Mouse (Mus musculus) heart, adult 2 months (tissue): ENCODE data around the gene Olfr70. TPM values are rescaled to one million over a fixed set of nuclear protein-coding genes. Genes with fewer than 3 reads are reported as not detected.

Source experiments
- DNase-seq, 2 experiments: peaks; one replicate each; pipeline ENCODE4 v3.0.0; 2021
- H3K27ac ChIP-seq: fragments of 200-600 bp; 2 replicates; pipeline ENCODE4 v1.8.1; 2022
- H3K27me3 ChIP-seq: fragments of 200-500 bp; 2 replicates; pipeline ENCODE4 v1.6.1; 2012; ENCODE audit warnings: mild to moderate bottlenecking, low read length, inconsistent platforms, mixed read lengths; ENCODE audit not compliant: control insufficient read depth, insufficient read depth
- H3K36me3 ChIP-seq: fragments of 200-500 bp; 2 replicates; pipeline ENCODE4 v1.6.1; 2012; ENCODE audit warnings: low read length, inconsistent platforms; ENCODE audit not compliant: control insufficient read depth, insufficient read depth
- H3K4me1 ChIP-seq: fragments of 200-500 bp; 2 replicates; pipeline ENCODE4 v1.6.1; 2011; ENCODE audit warnings: low read length; ENCODE audit not compliant: control insufficient read depth, insufficient read depth
- H3K4me3 ChIP-seq: fragments of 200-600 bp; 2 replicates; pipeline ENCODE4 v1.8.1; 2022
- H3K79me2 ChIP-seq: fragments of 200-500 bp; replicated peaks from 2 replicates; pipeline ENCODE4 v1.6.1; 2012; ENCODE audit warnings: mild to moderate bottlenecking, inconsistent platforms, low read length, moderate library complexity, mixed read lengths; ENCODE audit not compliant: control insufficient read depth, insufficient read depth
- H3K9ac ChIP-seq: fragments of 200-500 bp; 2 replicates; pipeline ENCODE4 v1.6.1; 2012; ENCODE audit warnings: low read depth, mild to moderate bottlenecking, control low read depth, inconsistent platforms, low read length, mixed read lengths
- CTCF ChIP-seq: fragments of 200-600 bp; IDR thresholded peaks from 2 replicates; pipeline ENCODE4 v1.8.1; 2022; ENCODE audit warnings: antibody characterized with exemption, mild to moderate bottlenecking, moderate library complexity
- EP300 ChIP-seq: fragments of 200-500 bp; IDR thresholded peaks from 2 replicates; pipeline ENCODE4 v1.6.1; 2011; ENCODE audit warnings: low read depth, low read length, control low read depth; ENCODE audit not compliant: insufficient read depth
- POLR2A ChIP-seq: fragments of 200-500 bp; IDR thresholded peaks from 2 replicates; pipeline ENCODE4 v1.6.1; 2011; ENCODE audit warnings: mild to moderate bottlenecking, low read depth, low read length, control low read depth; ENCODE audit not compliant: insufficient read depth
- WGBS: fragments of 180-500 bp; shearing (Covaris S2); methylation state at CpG from one replicate; pipeline ENCODE4 v1.1.7; 2018; 5-methylcytosine and 5-hydroxymethylcytosine counted together
- intact Hi-C: fragments of 180-260 bp; cut with DNase I; formaldehyde crosslinking; loops from one replicate; pipeline ENCODE4 v1.15.1; 2025
- polyA plus RNA-seq: library from polyadenylated mRNA; depleted of rRNA; stranded (reverse); fragments of >200 nt; gene quantifications from 2 replicates; pipeline ENCODE4 v1.2.3, GENCODE M21; 2012
- total RNA-seq, 2 experiments: library from RNA; stranded (reverse); gene quantifications; 2 replicates each; pipeline ENCODE4 v1.2.3; 2021

Gene Olfr70
- total and polyA plus RNA-seq, 3 experiments, result not detected

DNA sequence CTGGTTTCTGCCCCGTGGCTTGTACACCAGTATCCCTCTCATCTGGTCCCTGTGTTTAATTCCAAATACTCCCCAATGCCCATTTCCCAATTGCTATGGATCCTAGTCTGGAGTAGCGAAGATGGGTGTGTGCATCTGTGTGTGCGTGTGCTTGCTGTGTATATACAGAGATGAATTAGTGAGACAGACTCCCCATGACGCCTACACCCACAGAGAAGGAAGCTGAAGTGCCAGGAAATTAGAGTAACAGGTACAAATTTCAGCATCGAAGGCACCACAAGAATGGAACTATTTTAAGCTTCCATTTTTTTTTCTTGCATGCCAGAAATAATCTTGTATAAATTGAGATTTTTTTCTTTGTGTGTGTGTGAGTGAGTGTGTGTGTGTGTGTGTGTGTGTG is 9.6 kb downstream of the Olfr70 start:
- DNase-seq, result no peak
- 66% methylated on average over 5 of the region's 5 CpGs for WGBS
- Histone ChIP-seq H3K9ac (no peak overlapping the region), H3K79me2 (no peaks in the 10 kb centered on the region), H3K4me3 (no peak overlapping the region), H3K27ac (no peak overlapping the region), H3K4me1 (peaks cover 6% of the 10 kb centered on the region), H3K27me3 (no peaks in the 10 kb centered on the region), H3K36me3 (no peaks in the 10 kb centered on the region)
- intact Hi-C loops, result no loop called here
- TF ChIP-seq POLR2A, result no peak

DNA sequence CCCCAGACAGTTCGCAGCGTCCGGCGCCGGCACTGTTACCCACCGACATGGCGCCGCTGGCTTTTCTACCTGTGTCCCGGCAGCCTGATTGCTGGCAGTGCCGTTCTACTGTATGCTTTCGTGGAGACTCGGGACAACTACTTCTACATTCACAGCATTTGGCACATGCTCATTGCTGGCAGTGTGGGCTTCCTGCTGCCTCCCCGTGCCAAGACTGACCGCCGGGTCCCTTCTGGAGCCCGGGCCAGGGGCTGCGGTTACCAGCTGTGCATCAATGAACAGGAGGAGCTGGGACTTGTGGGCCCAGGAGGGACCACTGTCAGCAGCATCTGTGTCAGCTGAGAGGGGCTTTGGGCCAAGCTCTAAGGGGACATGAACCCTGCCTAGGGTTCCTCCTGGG is 10.6 kb downstream of the Olfr70 start:
- TF ChIP-seq CTCF (no peak), POLR2A (no peak), EP300 (no peak)
- H3K36me3 ChIP-seq, result no peaks in the 10 kb centered on the region
- H3K9ac ChIP-seq, result no peak overlapping the region
- peaks cover 2% of the 10 kb centered on the region for H3K4me1 ChIP-seq
- no peak overlapping the region for H3K4me3 ChIP-seq
- intact Hi-C loops, result no loop called here
- no peak overlapping the region for H3K27ac ChIP-seq
- DNase-seq, result no peak
- 91% methylated on average over 17 of the region's 17 CpGs for WGBS
- no peaks in the 10 kb centered on the region for H3K79me2 ChIP-seq
- H3K27me3 ChIP-seq, result no peaks in the 10 kb centered on the region

DNA sequence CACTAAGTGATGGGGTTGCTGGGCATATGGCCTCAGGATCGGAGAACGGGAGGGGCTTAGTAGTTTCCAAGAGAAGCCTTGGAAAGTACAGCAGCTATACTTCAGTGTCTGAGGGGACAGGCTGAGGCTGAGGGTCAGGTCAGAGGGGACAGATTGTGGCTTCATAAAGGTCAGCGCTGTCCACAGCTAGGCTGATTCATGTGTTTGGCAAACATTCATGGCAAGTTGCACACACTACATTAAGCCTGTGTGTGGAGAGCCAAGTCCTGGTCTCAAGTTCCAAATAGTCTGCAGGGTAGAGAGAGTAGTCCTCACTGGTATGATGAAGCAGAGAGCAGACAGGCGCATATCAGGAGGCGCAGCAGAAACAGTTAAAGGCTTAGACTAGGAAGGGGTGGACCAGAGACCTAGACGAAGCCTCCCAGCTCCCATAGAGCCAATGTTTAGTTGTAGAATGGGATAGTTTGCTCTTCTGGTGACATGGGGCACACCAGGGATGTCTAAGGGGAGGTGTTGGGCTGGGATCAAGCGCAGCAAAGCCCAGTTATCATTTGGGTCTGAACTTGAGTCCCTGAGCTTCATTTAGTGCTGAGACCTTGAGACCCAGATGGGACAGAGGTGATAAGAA is 21.1 kb downstream of the Olfr70 start:
- H3K27ac ChIP-seq, result no peak overlapping the region
- no peaks in the 10 kb centered on the region for H3K27me3 ChIP-seq
- H3K4me1 ChIP-seq, result no peaks in the 10 kb centered on the region
- TF ChIP-seq POLR2A (no peak), CTCF (no peak), EP300 (no peak)
- no peak overlapping the region for H3K9ac ChIP-seq
- intact Hi-C loops, result no loop called here
- H3K4me3 ChIP-seq, result no peak overlapping the region
- H3K36me3 ChIP-seq, result no peaks in the 10 kb centered on the region
- WGBS, result 87% methylated on average over 7 of the region's 7 CpGs
- peak in 1 of 2 experiments; percentile 29 for DNase-seq
- H3K79me2 ChIP-seq, result no peaks in the 10 kb centered on the region

DNA sequence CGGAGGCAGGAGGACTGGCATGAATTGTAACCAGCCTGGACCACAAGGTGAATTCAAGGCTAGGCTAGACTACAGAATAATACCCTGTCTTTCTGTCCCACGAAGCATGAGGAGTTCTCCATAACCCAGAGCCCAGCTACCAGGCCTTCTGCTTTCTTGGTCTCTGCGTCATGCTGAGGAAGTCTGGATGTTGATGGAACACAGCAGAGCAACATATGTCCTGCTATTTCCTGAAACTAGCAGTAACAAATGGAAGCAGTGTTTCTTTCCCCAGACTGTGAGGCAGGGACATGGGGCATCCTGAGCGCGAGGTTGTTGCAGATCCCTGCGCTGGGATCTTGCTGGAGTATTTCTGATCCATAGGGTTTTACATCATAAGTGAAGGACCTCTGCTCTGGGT is 22.1 kb downstream of the Olfr70 start:
- Histone ChIP-seq H3K79me2 (no peaks in the 10 kb centered on the region), H3K27ac (no peak overlapping the region), H3K4me1 (no peaks in the 10 kb centered on the region), H3K36me3 (no peaks in the 10 kb centered on the region), H3K4me3 (no peak overlapping the region), H3K27me3 (no peaks in the 10 kb centered on the region), H3K9ac (no peak overlapping the region)
- intact Hi-C loops, result no loop called here
- TF ChIP-seq CTCF (no peak), EP300 (no peak), POLR2A (no peak)
- DNase-seq, result no peak
- 87% methylated on average over 6 of the region's 6 CpGs for WGBS

DNA sequence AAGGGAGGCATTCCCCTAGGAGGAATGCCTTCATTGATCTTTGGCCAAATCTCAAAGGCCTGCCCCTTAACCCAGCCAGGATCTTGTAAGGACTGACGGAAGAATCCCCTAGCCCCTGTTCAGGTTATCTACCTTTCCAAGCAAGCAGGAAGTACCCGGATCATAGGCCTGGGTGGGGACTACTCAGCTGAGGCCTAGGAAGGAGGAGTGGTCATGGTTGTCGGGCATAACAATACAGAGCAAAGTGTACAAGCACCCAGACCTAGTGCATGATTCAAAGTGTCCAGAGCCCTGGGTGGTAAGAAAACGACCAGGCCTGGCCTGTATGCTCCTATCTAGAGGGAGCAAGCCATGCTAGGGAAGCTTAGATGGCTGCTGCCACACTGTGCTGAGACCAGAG is 25.0 kb downstream of the Olfr70 start:
- intact Hi-C loops, result no loop called here
- Histone ChIP-seq H3K9ac (no peak overlapping the region), H3K4me3 (no peak overlapping the region), H3K79me2 (no peaks in the 10 kb centered on the region), H3K27ac (no peak overlapping the region), H3K36me3 (no peaks in the 10 kb centered on the region), H3K4me1 (peaks cover 2% of the 10 kb centered on the region), H3K27me3 (no peaks in the 10 kb centered on the region)
- WGBS, result 72% methylated on average over 4 of the region's 4 CpGs
- TF ChIP-seq EP300, result no peak
- no peak for TF ChIP-seq CTCF
- no peak for TF ChIP-seq POLR2A
- no peak for DNase-seq

DNA sequence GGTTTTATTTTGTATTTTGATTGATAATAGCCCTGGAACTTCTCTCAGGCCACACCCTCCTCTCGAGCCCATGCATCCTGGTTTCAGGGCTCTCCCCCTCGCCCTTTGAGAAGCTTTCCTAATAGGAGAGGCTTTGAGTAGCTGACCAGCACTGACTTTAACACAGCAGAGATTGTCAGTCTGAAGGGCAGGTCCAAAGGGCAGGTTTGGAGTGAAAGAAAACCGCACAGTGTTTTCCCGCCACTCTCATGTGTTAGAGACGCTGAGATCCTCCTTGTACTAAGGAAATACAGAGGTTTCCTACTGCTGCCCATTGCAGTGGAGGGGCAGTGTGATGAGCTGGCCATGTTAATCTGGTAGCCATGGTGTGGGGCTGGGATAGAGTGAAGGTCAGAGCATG is 25.6 kb downstream of the Olfr70 start:
- intact Hi-C loops, result no loop called here

More for the DNA sequence above, 25.6 kb downstream of the Olfr70 start:
- WGBS, result 80% methylated on average over 5 of the region's 5 CpGs
- Histone ChIP-seq H3K27me3 (no peaks in the 10 kb centered on the region), H3K4me1 (peaks cover 2% of the 10 kb centered on the region), H3K79me2 (no peaks in the 10 kb centered on the region), H3K9ac (no peak overlapping the region), H3K27ac (no peak overlapping the region), H3K36me3 (no peaks in the 10 kb centered on the region), H3K4me3 (no peak overlapping the region)
- TF ChIP-seq POLR2A (no peak), EP300 (no peak), CTCF (no peak)
- DNase-seq, result no peak
